Mouse (Mus musculus): ENCODE results near the gene Fblim1.
A peak's percentile ranks its signal among the peaks of the same experiment; 100 is the strongest.

Fblim1 gene

GRCm38 (mm10) chr4:141599251-141600141 is 6.4 kb downstream of the Fblim1 start:
- DNase-seq (ENCODE audit: low spot score), result no peak

DNA sequence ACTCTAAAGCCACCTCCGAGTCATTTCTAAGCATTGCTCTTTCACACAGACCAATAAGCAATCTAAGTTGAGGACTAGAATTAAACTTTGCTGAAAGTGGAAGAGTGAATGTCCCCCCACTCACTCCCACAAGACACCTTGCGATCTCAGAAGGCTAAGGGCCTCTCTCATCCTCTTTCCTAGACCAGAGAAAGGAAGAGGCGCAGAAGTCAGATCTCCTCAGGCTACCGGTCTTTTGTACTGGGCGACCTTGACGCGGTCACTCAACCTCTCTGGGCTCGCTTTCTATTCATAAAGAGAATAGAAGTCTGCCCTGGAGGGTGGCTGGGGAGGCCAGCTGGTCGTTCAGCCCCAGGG is 7.0 kb downstream of the Fblim1 start:
- no peak for DNase-seq (ENCODE audit: low spot score)

DNA sequence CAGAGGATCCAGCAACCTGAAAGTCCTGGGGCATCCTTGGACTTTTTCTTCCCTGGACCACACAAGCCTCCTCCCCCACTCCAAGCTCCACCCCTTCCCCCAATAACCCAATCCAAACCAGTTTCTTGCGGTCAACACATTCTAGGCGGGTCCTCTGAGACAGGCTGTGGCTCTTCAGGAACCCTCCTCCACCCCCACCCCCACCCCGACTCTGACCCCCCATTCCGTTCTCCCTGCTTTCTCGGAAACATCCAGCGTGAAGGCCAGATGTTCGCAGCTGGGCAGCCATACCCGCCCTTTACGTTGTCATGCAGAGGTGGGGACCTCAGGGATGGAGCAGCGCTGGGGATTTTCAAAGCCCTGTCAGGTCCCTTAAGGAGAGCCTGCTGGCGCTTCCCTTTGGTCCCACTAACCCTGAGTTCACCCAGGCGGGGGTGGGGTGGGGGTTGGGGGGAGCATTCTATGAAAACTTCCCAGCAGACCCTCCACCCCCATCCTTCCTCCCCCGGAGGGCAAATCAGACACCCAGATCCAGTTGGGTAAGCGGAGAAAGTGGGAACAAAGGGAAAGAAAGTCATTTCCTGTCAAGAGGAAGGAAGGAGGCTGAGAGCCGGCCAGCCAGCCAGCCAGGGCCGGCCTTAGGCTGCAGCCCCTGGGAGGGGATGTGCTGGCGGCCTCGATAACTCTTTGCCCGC is 7.5 kb downstream of the Fblim1 start:
- DNase-seq (ENCODE audit: low spot score), result no peak

- no peak for DNase-seq (ENCODE audit: low spot score)
These were observed 9.1 kb downstream of the Fblim1 start for GRCm38 (mm10) chr4:141596700-141597328.

GRCm38 (mm10) chr4:141595605-141596268 is 10.2 kb downstream of the Fblim1 start:
- DNase-seq (ENCODE audit: low spot score), result no peak

- DNase-seq (ENCODE audit: low spot score), result no peak
These were observed 10.8 kb downstream of the Fblim1 start for GRCm38 (mm10) chr4:141595138-141595537.

- no peak for DNase-seq (ENCODE audit: low spot score)
These were observed 14.3 kb downstream of the Fblim1 start for GRCm38 (mm10) chr4:141591547-141591946.

GRCm38 (mm10) chr4:141583919-141584318 is 22.0 kb downstream of the Fblim1 start:
- no peak for DNase-seq (ENCODE audit: low spot score)

DNA sequence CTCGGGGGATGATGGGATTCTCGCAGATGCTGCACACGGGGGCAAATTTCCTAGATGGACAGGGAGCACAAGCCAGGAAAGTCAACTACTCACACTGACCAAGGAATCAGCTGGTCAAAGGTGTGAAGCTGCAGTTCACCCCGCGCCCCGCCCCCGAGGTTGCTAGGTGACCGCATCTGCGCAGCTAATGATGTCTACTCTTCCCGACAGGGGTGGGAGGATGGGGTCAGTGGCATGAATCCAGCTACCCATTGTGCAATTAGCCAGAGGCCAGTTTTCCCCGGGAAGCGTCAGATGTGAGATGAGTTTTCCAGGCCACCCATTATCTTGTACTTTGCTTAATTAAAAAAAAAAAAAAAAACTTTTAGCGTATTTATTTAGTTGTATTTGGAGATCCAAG is 24.8 kb downstream of the Fblim1 start:
- DNase-seq (ENCODE audit: low spot score), result no peak

DNA sequence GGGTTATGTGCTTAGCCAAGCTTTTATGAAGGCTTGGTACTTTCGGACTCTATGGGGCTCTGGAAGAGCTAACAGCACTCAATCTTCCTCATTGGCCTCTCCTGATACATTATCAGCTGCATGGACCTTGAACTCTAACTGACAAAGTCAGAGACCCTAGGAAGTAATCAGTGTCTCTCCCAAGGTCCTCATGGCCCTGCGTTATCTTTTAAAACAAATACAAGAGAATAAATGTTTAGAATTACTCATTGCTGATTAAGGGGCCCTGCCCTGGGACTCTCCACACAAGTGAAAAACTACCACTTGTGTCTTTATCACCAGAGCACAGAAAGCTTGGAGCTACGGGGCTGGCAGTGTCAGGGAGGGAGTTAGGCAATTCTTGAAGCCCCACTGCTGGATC is 27.1 kb downstream of the Fblim1 start:
- no peak for DNase-seq (ENCODE audit: low spot score)

GRCm38 (mm10) chr4:141576877-141577276 is 29.0 kb downstream of the Fblim1 start:
- DNase-seq (ENCODE audit: low spot score), result no peak

DNA sequence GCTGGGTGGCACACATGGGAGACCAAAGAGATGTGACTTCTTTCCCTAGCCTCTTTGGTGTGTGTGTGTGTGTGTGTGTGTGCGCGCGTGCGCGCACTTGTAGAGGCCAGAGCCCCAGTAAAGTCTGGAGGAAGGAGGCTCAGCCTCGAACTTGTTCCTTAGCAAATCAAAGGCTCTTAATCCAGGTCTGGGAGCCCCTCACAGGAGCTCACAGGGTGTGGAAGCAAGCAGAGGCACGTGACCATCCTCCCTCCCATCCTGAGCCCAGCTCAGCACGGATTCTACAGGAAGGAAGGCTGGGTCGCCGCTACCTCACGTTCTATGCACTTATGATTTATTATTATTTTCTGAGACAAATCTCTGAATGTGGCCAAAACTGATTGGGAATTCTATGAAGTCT is 29.5 kb downstream of the Fblim1 start:
- DNase-seq (ENCODE audit: low spot score), result no peak

GRCm38 (mm10) chr4:141574789-141575702 is 30.9 kb downstream of the Fblim1 start:
- DNase-seq (ENCODE audit: low spot score), result peak; percentile 87

DNA sequence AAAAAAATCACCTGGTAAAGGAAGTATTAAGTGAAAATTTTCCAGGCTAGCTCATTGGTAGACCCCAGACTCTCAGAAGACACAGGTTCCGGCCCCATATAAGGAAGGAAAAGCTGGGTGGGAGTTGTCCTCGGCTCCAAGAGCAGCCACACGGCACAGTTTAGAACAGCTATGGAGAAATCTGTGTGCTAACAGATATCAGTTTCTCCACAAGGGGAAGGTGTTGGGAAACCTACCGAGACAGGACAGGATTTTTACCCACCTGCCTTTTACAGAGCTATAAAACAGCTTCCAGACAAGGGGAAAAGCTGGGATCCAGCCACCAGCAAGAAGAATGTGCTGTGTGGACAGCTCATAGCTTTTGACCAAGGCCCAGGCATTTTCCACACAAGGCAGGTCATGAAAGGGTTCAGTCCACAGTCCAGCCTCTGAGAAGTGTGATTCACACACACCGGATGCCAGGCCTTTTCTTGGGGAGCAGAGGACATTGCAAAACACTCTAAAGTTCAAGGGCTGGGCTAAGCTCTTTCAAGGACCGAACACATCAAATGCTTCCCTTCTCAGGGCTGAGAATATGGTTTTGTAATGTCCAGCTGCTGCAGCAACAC is 32.4 kb downstream of the Fblim1 start:
- DNase-seq (ENCODE audit: low spot score), result no peak

GRCm38 (mm10) chr4:141572668-141573358 is 33.1 kb downstream of the Fblim1 start:
- no peak for DNase-seq (ENCODE audit: low spot score)

DNA sequence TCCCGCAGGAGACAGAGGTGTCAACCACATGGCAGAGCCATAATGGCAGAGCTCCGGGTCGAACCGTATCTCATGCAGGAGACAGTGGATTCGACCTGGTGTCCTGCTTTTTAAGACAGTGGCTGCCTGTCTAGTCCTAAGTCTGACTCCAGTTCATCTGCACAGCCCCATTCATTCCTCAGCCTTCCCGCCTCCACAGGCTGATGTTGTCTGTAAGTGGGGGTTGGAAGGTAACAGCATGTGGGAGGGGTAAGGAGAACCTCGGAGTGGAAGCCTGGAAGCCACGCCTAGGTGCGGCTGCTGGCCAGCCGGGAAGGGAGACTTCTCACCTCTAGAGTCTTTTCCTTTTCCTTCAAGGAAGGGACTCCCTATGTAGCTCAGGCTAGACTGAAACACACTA is 34.0 kb downstream of the Fblim1 start:
- no peak for DNase-seq (ENCODE audit: low spot score)

GRCm38 (mm10) chr4:141571337-141571739 is 34.6 kb downstream of the Fblim1 start:
- DNase-seq (ENCODE audit: low spot score), result no peak

DNA sequence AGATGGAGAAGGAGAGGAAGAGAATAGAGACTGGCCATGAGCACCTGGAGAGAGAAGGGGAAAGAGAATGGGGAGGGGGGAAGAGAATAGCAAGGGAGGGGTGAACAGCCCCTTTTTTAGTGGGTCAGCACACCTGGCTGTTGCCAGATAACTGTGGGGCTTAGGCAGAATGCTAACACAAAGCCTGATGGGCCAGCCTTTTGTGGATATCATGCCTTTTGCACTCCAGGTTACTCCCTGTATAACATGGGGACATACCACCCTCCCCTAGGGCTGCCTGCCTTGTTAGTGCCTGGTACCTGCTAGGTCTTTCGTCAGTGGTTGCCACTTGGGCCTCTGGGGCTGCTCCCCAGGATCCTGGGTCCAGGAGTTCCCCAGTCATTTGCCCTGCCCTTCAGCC is 35.1 kb downstream of the Fblim1 start:
- DNase-seq (ENCODE audit: low spot score), result no peak

DNA sequence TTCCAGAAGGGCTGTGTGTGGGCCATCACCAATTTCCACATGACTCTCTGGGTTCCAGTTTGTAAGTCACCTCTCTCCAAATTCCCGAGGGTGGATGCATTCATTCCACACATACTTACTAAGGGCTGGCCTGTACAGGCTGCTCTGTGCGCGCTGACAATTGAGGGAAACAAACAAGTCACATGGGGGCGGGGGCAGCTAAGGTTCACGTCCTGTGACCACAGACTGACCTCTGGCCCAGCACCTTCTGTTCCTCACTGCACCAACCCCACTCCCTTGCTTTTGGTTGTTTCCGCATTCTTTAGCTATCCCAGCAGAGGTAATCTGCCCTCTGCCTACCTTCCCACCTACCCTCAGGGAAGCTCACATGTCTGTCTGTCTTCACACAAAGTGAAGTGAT is 35.9 kb downstream of the Fblim1 start:
- no peak for DNase-seq (ENCODE audit: low spot score)

DNA sequence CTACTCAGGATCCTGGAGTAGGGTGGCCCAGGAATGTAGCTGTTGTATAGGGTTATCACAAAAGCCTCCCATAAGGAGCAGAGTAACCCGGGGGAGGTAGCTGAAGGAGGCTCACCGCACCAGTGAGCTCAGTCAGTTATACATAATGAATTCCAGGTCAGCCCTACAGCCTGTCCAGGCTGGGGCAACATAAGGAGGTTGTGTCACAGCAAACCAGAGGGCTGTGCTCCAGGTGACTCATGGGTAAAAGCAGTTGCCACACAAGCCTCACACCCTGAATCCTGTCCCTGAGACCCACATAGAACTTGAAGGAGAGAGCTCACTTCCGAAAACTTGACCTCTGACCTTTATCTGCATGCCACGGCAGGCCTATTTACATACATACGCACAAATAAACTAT is 36.9 kb downstream of the Fblim1 start:
- DNase-seq (ENCODE audit: low spot score), result no peak

All from ovary, postnatal 14 days (tissue).